Mouse (Mus musculus): ENCODE data around the gene Cwc22. TPM values are rescaled to one million over a fixed set of nuclear protein-coding genes. Genes with fewer than 3 reads are reported as not detected.

The Cwc22 gene
- polyA plus RNA-seq, 1 experiment from 2014 or later, result 27.4 TPM

- no peak for ATAC-seq
- 94% methylated on average over 4 of the region's 4 CpGs for WGBS
Measured at GRCm38 (mm10) chr2:77981826-77982225, 35.7 kb upstream of the Cwc22 start.

GRCm38 (mm10) chr2:77980696-77981095 is 34.5 kb upstream of the Cwc22 start:
- H3K9ac ChIP-seq (replicated peaks; ENCODE audit: low read depth, low read length), result no peak overlapping the region
- H3K36me3 ChIP-seq (ENCODE audit: control insufficient read depth, insufficient read depth), result no peaks in the 10 kb centered on the region
- peaks cover 5% of the 10 kb centered on the region; the same call in 1 of the 2 replicates for H3K9me3 ChIP-seq (ENCODE audit: control insufficient read depth, low read length)
- no peak overlapping the region for H3K4me2 ChIP-seq (ENCODE audit: low read length)
- 83% methylated on average over 5 of the region's 5 CpGs for WGBS
- ATAC-seq, result no peak
- no peak overlapping the region for H3K4me3 ChIP-seq (replicated peaks; ENCODE audit: low read length)
- H3K27me3 ChIP-seq (replicated peaks; ENCODE audit: control insufficient read depth, insufficient read depth, low read length), result no peaks in the 10 kb centered on the region
- no peak overlapping the region for H3K27ac ChIP-seq (ENCODE audit: low read length)
- no peaks in the 10 kb centered on the region for H3K4me1 ChIP-seq (replicated peaks; ENCODE audit: control insufficient read depth, insufficient read depth, low read length)

More at GRCm38 (mm10) chr2:77981826-77982225, 35.7 kb upstream of the Cwc22 start:
- H3K9ac ChIP-seq (replicated peaks; ENCODE audit: low read depth, low read length), result no peak overlapping the region
- H3K4me3 ChIP-seq (replicated peaks; ENCODE audit: low read length), result no peak overlapping the region
- no peak overlapping the region for H3K27ac ChIP-seq (ENCODE audit: low read length)
- no peaks in the 10 kb centered on the region for H3K27me3 ChIP-seq (replicated peaks; ENCODE audit: control insufficient read depth, insufficient read depth, low read length)
- H3K36me3 ChIP-seq (ENCODE audit: control insufficient read depth, insufficient read depth), result no peaks in the 10 kb centered on the region
- H3K9me3 ChIP-seq (ENCODE audit: control insufficient read depth, low read length), result peaks cover 5% of the 10 kb centered on the region; the same call in 1 of the 2 replicates
- H3K4me2 ChIP-seq (ENCODE audit: low read length), result no peak overlapping the region
- H3K4me1 ChIP-seq (replicated peaks; ENCODE audit: control insufficient read depth, insufficient read depth, low read length), result no peaks in the 10 kb centered on the region

- peaks cover 5% of the 10 kb centered on the region; the same call in 1 of the 2 replicates for H3K9me3 ChIP-seq (ENCODE audit: control insufficient read depth, low read length)
- no peak overlapping the region for H3K9ac ChIP-seq (replicated peaks; ENCODE audit: low read depth, low read length)
- no peak for ATAC-seq
- no peaks in the 10 kb centered on the region for H3K4me1 ChIP-seq (replicated peaks; ENCODE audit: control insufficient read depth, insufficient read depth, low read length)
- no peak overlapping the region for H3K4me2 ChIP-seq (ENCODE audit: low read length)
- no peaks in the 10 kb centered on the region for H3K27me3 ChIP-seq (replicated peaks; ENCODE audit: control insufficient read depth, insufficient read depth, low read length)
- no peaks in the 10 kb centered on the region for H3K36me3 ChIP-seq (ENCODE audit: control insufficient read depth, insufficient read depth)
- 91% methylated on average over 2 of the region's 2 CpGs for WGBS
- H3K27ac ChIP-seq (ENCODE audit: low read length), result no peak overlapping the region
- no peak overlapping the region for H3K4me3 ChIP-seq (replicated peaks; ENCODE audit: low read length)
Measured at GRCm38 (mm10) chr2:77979519-77979918, 33.3 kb upstream of the Cwc22 start.

- Histone ChIP-seq H3K4me1 (replicated peaks; ENCODE audit: control insufficient read depth, insufficient read depth, low read length) (no peaks in the 10 kb centered on the region), H3K36me3 (ENCODE audit: control insufficient read depth, insufficient read depth) (no peaks in the 10 kb centered on the region), H3K9me3 (ENCODE audit: control insufficient read depth, low read length) (peaks cover 5% of the 10 kb centered on the region; the same call in 1 of the 2 replicates), H3K9ac (replicated peaks; ENCODE audit: low read depth, low read length) (no peak overlapping the region), H3K27me3 (replicated peaks; ENCODE audit: control insufficient read depth, insufficient read depth, low read length) (no peaks in the 10 kb centered on the region), H3K4me2 (ENCODE audit: low read length) (no peak overlapping the region), H3K27ac (ENCODE audit: low read length) (no peak overlapping the region), H3K4me3 (replicated peaks; ENCODE audit: low read length) (no peak overlapping the region)
- WGBS, result 81% methylated on average over 8 of the region's 8 CpGs
- ATAC-seq, result no peak
Measured at GRCm38 (mm10) chr2:77979081-77979480, 32.9 kb upstream of the Cwc22 start.

- no peak for ATAC-seq
- H3K27me3 ChIP-seq (replicated peaks; ENCODE audit: control insufficient read depth, insufficient read depth, low read length), result no peaks in the 10 kb centered on the region
- H3K4me3 ChIP-seq (replicated peaks; ENCODE audit: low read length), result no peak overlapping the region
- WGBS, result 80% methylated on average over 3 of the region's 3 CpGs
- H3K9ac ChIP-seq (replicated peaks; ENCODE audit: low read depth, low read length), result no peak overlapping the region
- no peaks in the 10 kb centered on the region for H3K4me1 ChIP-seq (replicated peaks; ENCODE audit: control insufficient read depth, insufficient read depth, low read length)
- H3K4me2 ChIP-seq (ENCODE audit: low read length), result no peak overlapping the region
- no peak overlapping the region for H3K27ac ChIP-seq (ENCODE audit: low read length)
- peaks cover 5% of the 10 kb centered on the region; the same call in 1 of the 2 replicates for H3K9me3 ChIP-seq (ENCODE audit: control insufficient read depth, low read length)
- no peaks in the 10 kb centered on the region for H3K36me3 ChIP-seq (ENCODE audit: control insufficient read depth, insufficient read depth)
Measured at GRCm38 (mm10) chr2:77978256-77978655, 32.1 kb upstream of the Cwc22 start.

GRCm38 (mm10) chr2:77976321-77976920 is 30.2 kb upstream of the Cwc22 start:
- Histone ChIP-seq H3K4me1 (replicated peaks; ENCODE audit: control insufficient read depth, insufficient read depth, low read length) (no peaks in the 10 kb centered on the region), H3K27me3 (replicated peaks; ENCODE audit: control insufficient read depth, insufficient read depth, low read length) (no peaks in the 10 kb centered on the region), H3K9me3 (ENCODE audit: control insufficient read depth, low read length) (no peaks in the 10 kb centered on the region), H3K4me3 (replicated peaks; ENCODE audit: low read length) (no peak overlapping the region), H3K4me2 (ENCODE audit: low read length) (no peak overlapping the region), H3K9ac (replicated peaks; ENCODE audit: low read depth, low read length) (no peak overlapping the region), H3K36me3 (ENCODE audit: control insufficient read depth, insufficient read depth) (no peaks in the 10 kb centered on the region), H3K27ac (ENCODE audit: low read length) (no peak overlapping the region)
- ATAC-seq, result no peak
- WGBS, result 92% methylated on average over 5 of the region's 5 CpGs

GRCm38 (mm10) chr2:77975606-77976005 is 29.4 kb upstream of the Cwc22 start:
- 56% methylated on average over 4 of the region's 4 CpGs for WGBS

GRCm38 (mm10) chr2:77974986-77975385 is 28.8 kb upstream of the Cwc22 start:
- no peak overlapping the region for H3K9ac ChIP-seq (replicated peaks; ENCODE audit: low read depth, low read length)
- 95% methylated on average over 1 of the region's 1 CpGs for WGBS
- no peaks in the 10 kb centered on the region for H3K4me1 ChIP-seq (replicated peaks; ENCODE audit: control insufficient read depth, insufficient read depth, low read length)
- H3K4me2 ChIP-seq (ENCODE audit: low read length), result no peak overlapping the region
- H3K9me3 ChIP-seq (ENCODE audit: control insufficient read depth, low read length), result no peaks in the 10 kb centered on the region
- H3K36me3 ChIP-seq (ENCODE audit: control insufficient read depth, insufficient read depth), result no peaks in the 10 kb centered on the region
- H3K4me3 ChIP-seq (replicated peaks; ENCODE audit: low read length), result no peak overlapping the region
- no peak for ATAC-seq
- no peak overlapping the region for H3K27ac ChIP-seq (ENCODE audit: low read length)
- no peaks in the 10 kb centered on the region for H3K27me3 ChIP-seq (replicated peaks; ENCODE audit: control insufficient read depth, insufficient read depth, low read length)

More at GRCm38 (mm10) chr2:77975606-77976005, 29.4 kb upstream of the Cwc22 start:
- Histone ChIP-seq H3K4me1 (replicated peaks; ENCODE audit: control insufficient read depth, insufficient read depth, low read length) (no peaks in the 10 kb centered on the region), H3K4me2 (ENCODE audit: low read length) (no peak overlapping the region), H3K27ac (ENCODE audit: low read length) (no peak overlapping the region), H3K27me3 (replicated peaks; ENCODE audit: control insufficient read depth, insufficient read depth, low read length) (no peaks in the 10 kb centered on the region), H3K36me3 (ENCODE audit: control insufficient read depth, insufficient read depth) (no peaks in the 10 kb centered on the region), H3K4me3 (replicated peaks; ENCODE audit: low read length) (no peak overlapping the region), H3K9ac (replicated peaks; ENCODE audit: low read depth, low read length) (no peak overlapping the region), H3K9me3 (ENCODE audit: control insufficient read depth, low read length) (no peaks in the 10 kb centered on the region)
- no peak for ATAC-seq

- Histone ChIP-seq H3K9ac (replicated peaks; ENCODE audit: low read depth, low read length) (no peak overlapping the region), H3K27me3 (replicated peaks; ENCODE audit: control insufficient read depth, insufficient read depth, low read length) (no peaks in the 10 kb centered on the region), H3K4me1 (replicated peaks; ENCODE audit: control insufficient read depth, insufficient read depth, low read length) (no peaks in the 10 kb centered on the region), H3K36me3 (ENCODE audit: control insufficient read depth, insufficient read depth) (no peaks in the 10 kb centered on the region), H3K4me2 (ENCODE audit: low read length) (no peak overlapping the region), H3K4me3 (replicated peaks; ENCODE audit: low read length) (no peak overlapping the region), H3K27ac (ENCODE audit: low read length) (no peak overlapping the region), H3K9me3 (ENCODE audit: control insufficient read depth, low read length) (no peaks in the 10 kb centered on the region)
- 80% methylated on average over 2 of the region's 2 CpGs for WGBS
- no peak for ATAC-seq
Measured at GRCm38 (mm10) chr2:77974366-77974765, 28.2 kb upstream of the Cwc22 start.

- Histone ChIP-seq H3K9me3 (ENCODE audit: control insufficient read depth, low read length) (no peaks in the 10 kb centered on the region), H3K27me3 (replicated peaks; ENCODE audit: control insufficient read depth, insufficient read depth, low read length) (no peaks in the 10 kb centered on the region), H3K4me1 (replicated peaks; ENCODE audit: control insufficient read depth, insufficient read depth, low read length) (no peaks in the 10 kb centered on the region), H3K36me3 (ENCODE audit: control insufficient read depth, insufficient read depth) (no peaks in the 10 kb centered on the region), H3K4me2 (ENCODE audit: low read length) (no peak overlapping the region), H3K9ac (replicated peaks; ENCODE audit: low read depth, low read length) (no peak overlapping the region), H3K27ac (ENCODE audit: low read length) (no peak overlapping the region), H3K4me3 (replicated peaks; ENCODE audit: low read length) (no peak overlapping the region)
- WGBS, result 92% methylated on average over 2 of the region's 2 CpGs
- no peak for ATAC-seq
Measured at GRCm38 (mm10) chr2:77973296-77973695, 27.1 kb upstream of the Cwc22 start.
